Mouse (Mus musculus): ENCODE measurements at regions not wholly inside any gene's neighbourhood (a gene's known extent, or its start where the extent isn't known, plus 50 kb on each side); places are given as distances from the start of the nearest gene placed in this dataset.

GRCm38 (mm10) chr4:101342071-101342762 is 76.9 kb upstream of the Ak4 start:
- no peak for DNase-seq (ENCODE audit: low spot score)

GRCm38 (mm10) chr4:101340741-101341140 is 75.7 kb upstream of the Jak1 start:
- no peak for DNase-seq (ENCODE audit: low spot score)

- no peak for DNase-seq (ENCODE audit: low spot score)
Measured at GRCm38 (mm10) chr4:101338211-101338610, 73.1 kb upstream of the Jak1 start.

- no peak for DNase-seq (ENCODE audit: low spot score)
Measured at GRCm38 (mm10) chr4:101336811-101337210, 71.7 kb upstream of the Jak1 start.

- no peak for DNase-seq (ENCODE audit: low spot score)
Measured at GRCm38 (mm10) chr4:101336371-101336770, 71.3 kb upstream of the Jak1 start.

- DNase-seq (ENCODE audit: low spot score): no peak
Measured at GRCm38 (mm10) chr4:101333868-101334267, 68.8 kb upstream of the Jak1 start.

- DNase-seq (ENCODE audit: low spot score): no peak
Measured at GRCm38 (mm10) chr4:101333036-101333435, 68.0 kb upstream of the Jak1 start.

GRCm38 (mm10) chr4:101331231-101331630 is 66.1 kb upstream of the Jak1 start:
- DNase-seq (ENCODE audit: low spot score): no peak

- DNase-seq (ENCODE audit: low spot score): peak; percentile 12
Measured at GRCm38 (mm10) chr4:101329060-101329459, 64.0 kb upstream of the Jak1 start.

GRCm38 (mm10) chr4:101326067-101326466 is 61.0 kb upstream of the Jak1 start:
- no peak for DNase-seq (ENCODE audit: low spot score)

GRCm38 (mm10) chr4:101321731-101322130 is 56.6 kb upstream of the Jak1 start:
- DNase-seq (ENCODE audit: low spot score): no peak

GRCm38 (mm10) chr4:101320587-101320986 is 55.5 kb upstream of the Jak1 start:
- DNase-seq (ENCODE audit: low spot score): peak; percentile 89

GRCm38 (mm10) chr4:101319681-101320220 is 54.7 kb upstream of the Jak1 start:
- no peak for DNase-seq (ENCODE audit: low spot score)

- DNase-seq (ENCODE audit: low spot score): no peak
Measured at GRCm38 (mm10) chr4:101318836-101319235, 53.8 kb upstream of the Jak1 start.

GRCm38 (mm10) chr4:101316061-101316460 is 51.0 kb upstream of the Jak1 start:
- DNase-seq (ENCODE audit: low spot score): no peak

MicroRNA genes in the stretch of these regions (microRNA counts, 519-probe panel; counts per million panel counts)
- microRNA mmu-miR-101a: 473 counts per million, percentile 71 among the panel's probes with 10 or more counts

Small RNA genes lying in the stretch of these regions (microRNA-seq; reads per million reads assigned to microRNA genes)
- gene Mir101a (ENCODE audit: borderline number of aligned reads): 231 reads per million, percentile 56 among the genes with 10 or more reads in this experiment
